Mouse (Mus musculus): ENCODE data around the gene Xlr5c. TPM values are rescaled to one million over a fixed set of nuclear protein-coding genes. Genes with fewer than 3 reads are reported as not detected.

The Xlr5c gene
- polyA plus RNA-seq, 1 experiment: not detected

Other genes starting within 250 kb of the Xlr5c start
- gene Pnma3, start 228.2 kb downstream of the Xlr5c start, polyA plus RNA-seq (2012; rRNA removed): not detected in 2 replicates
- gene Xlr4a, start 210.5 kb downstream of the Xlr5c start, polyA plus RNA-seq (2012; rRNA removed): 0.10 TPM in 1 of 2 replicates, not detected in the other
- 0.82 and 0.98 TPM in 2 replicates for gene Xlr3a, start 195.9 kb downstream of the Xlr5c start, polyA plus RNA-seq (2012; rRNA removed)
- 0.65 and 0.71 TPM in 2 replicates for gene Gm14685, start 175.9 kb downstream of the Xlr5c start, polyA plus RNA-seq (2012; rRNA removed)
- gene Xlr5b, start 144.2 kb downstream of the Xlr5c start, polyA plus RNA-seq (2012; rRNA removed): not detected in 2 replicates
- 0.09 TPM in 1 of 2 replicates, not detected in the other for gene DXBay18, start 143.5 kb downstream of the Xlr5c start, polyA plus RNA-seq (2012; rRNA removed)
- not detected in 2 replicates for gene Spin2d, start 116.0 kb downstream of the Xlr5c start, polyA plus RNA-seq (2012; rRNA removed)
- gene Xlr3b, start 100.8 kb downstream of the Xlr5c start, polyA plus RNA-seq (2012; rRNA removed): 0.54 and 2.7 TPM in 2 replicates
- 0.27 and 0.80 TPM in 2 replicates for gene Xlr4b, start 78.6 kb downstream of the Xlr5c start, polyA plus RNA-seq (2012; rRNA removed)
- gene F8a, start 64.7 kb downstream of the Xlr5c start, polyA plus RNA-seq (2012; rRNA removed): 11.7 and 15.1 TPM in 2 replicates
- gene Xlr4c, start 49.8 kb downstream of the Xlr5c start, polyA plus RNA-seq (2012; rRNA removed): 0.08 and 0.79 TPM in 2 replicates
- not detected in 2 replicates for gene Xlr3c, start 27.6 kb downstream of the Xlr5c start, polyA plus RNA-seq (2012; rRNA removed)
- not detected in 2 replicates for gene Xlr5a, start within 50 bp of the Xlr5c start, polyA plus RNA-seq (2012; rRNA removed)
- gene Gm45015, start 43.9 kb upstream of the Xlr5c start, polyA plus RNA-seq (2012; rRNA removed): not detected in 2 replicates
- 10.7 and 14.7 TPM in 2 replicates for gene Zfp275, start 49.6 kb upstream of the Xlr5c start, polyA plus RNA-seq (2012; rRNA removed)
- gene Gm18336, start 105.8 kb upstream of the Xlr5c start, polyA plus RNA-seq (2012; rRNA removed): 0.05 TPM in 1 of 2 replicates, not detected in the other
- 0.06 and 0.32 TPM in 2 replicates for gene Zfp92, start 118.1 kb upstream of the Xlr5c start, polyA plus RNA-seq (2012; rRNA removed)
- 1.1 and 115 TPM in 2 replicates for gene Trex2, start 142.4 kb upstream of the Xlr5c start, polyA plus RNA-seq (2012; rRNA removed)
- 9.2 and 14.1 TPM in 2 replicates for gene Haus7, start 166.1 kb upstream of the Xlr5c start, polyA plus RNA-seq (2012; rRNA removed)
- gene Bgn, start 190.6 kb upstream of the Xlr5c start, polyA plus RNA-seq (2012; rRNA removed): 656 and 780 TPM in 2 replicates
- gene Atp2b3, start 210.1 kb upstream of the Xlr5c start, polyA plus RNA-seq (2012; rRNA removed): 0.04 TPM in 1 of 2 replicates, not detected in the other